Mouse (Mus musculus) gastrocnemius, adult 2 months (tissue): ENCODE results near the gene Mrpl4. TPM values are rescaled to one million over a fixed set of nuclear protein-coding genes. Genes with fewer than 3 reads are reported as not detected.
A peak's percentile ranks its signal among the peaks of the same experiment; 100 is the strongest.

Experiments used
- DNase-seq: peaks from one replicate; pipeline ENCODE4 v3.0.0; 2022
- H3K27ac ChIP-seq: fragments of 200-600 bp; 2 replicates; pipeline ENCODE4 v1.8.1; 2022; ENCODE audit warnings: mild to moderate bottlenecking
- H3K4me3 ChIP-seq: fragments of 200-600 bp; 2 replicates; pipeline ENCODE4 v1.8.1; 2022; ENCODE audit warnings: mild to moderate bottlenecking, moderate library complexity
- CTCF ChIP-seq: fragments of 200-600 bp; IDR thresholded peaks from 2 replicates; pipeline ENCODE4 v1.8.1; 2022; ENCODE audit warnings: antibody characterized with exemption, mild to moderate bottlenecking, moderate library complexity
- intact Hi-C: fragments of 180-260 bp; cut with DNase I; formaldehyde crosslinking; loops from one replicate; pipeline ENCODE4 v1.15.1; 2025
- total RNA-seq, 2 experiments: library from RNA; stranded (reverse); gene quantifications; 2 replicates each; pipeline ENCODE4 v1.2.3; 2021

Gene Mrpl4
- total RNA-seq, 2 experiments from 2014 or later: 51.8 to 70.0 TPM

DNA sequence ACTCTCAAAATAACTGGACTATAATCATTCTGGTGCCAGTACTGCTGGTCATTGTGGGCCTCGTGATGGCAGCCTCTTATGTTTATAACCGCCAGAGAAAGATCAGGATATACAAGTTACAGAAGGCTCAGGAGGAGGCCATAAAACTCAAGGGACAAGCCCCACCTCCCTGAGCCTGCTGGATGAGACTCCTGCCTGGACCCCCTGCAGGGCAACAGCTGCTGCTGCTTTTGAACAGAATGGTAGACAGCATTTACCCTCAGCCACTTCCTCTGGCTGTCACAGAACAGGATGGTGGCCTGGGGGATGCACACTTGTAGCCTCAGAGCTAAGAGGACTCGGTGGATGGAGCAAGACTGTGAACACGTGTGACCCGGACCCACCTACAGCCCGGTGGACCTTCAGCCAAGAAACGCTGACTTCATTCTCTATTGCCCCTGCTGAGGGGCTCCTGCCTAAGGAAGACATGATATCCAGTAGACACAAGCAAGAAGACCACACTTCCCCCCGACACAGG is 25.3 kb downstream of the Mrpl4 start:
- Histone ChIP-seq H3K27ac (no peak overlapping the region), H3K4me3 (no peak overlapping the region)
- TF ChIP-seq CTCF: no peak
- no peak for DNase-seq
- intact Hi-C loops: loop anchor here (2.0 kb wide), 1 partner anchor 25 kb away; the partner anchor contains the start of gene Mrpl4

DNA sequence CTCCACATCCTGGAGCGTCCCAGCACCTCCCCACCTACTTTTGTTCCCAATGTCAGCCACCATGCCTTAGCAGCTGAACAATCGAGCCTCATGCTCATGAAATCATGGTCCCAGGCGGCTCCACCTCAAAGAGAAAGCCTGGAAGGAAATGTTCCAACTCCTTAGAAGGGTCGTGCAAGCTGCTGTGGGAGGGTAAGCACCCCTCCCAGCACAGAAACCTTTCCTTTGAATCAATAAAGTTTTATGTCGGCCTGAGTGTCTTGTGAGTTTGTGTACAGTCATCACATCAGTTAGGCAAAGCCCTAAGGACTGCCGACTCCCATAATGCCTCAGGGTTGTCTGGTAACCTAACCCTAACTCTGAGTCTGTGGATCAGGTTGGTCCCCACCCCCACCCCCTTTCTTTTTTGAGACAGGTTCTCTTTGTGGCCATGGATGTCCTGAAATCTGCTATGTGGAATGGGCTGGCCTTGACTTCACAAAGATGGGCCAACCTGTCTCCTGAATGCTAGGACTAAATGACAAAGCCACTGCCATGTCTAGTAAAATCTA is 26.1 kb downstream of the Mrpl4 start:
- H3K4me3 ChIP-seq: no peak overlapping the region
- intact Hi-C loops: loop anchor here (2.0 kb wide), 1 partner anchor 26 kb away; the partner anchor contains the start of gene Mrpl4
- DNase-seq: no peak

DNA sequence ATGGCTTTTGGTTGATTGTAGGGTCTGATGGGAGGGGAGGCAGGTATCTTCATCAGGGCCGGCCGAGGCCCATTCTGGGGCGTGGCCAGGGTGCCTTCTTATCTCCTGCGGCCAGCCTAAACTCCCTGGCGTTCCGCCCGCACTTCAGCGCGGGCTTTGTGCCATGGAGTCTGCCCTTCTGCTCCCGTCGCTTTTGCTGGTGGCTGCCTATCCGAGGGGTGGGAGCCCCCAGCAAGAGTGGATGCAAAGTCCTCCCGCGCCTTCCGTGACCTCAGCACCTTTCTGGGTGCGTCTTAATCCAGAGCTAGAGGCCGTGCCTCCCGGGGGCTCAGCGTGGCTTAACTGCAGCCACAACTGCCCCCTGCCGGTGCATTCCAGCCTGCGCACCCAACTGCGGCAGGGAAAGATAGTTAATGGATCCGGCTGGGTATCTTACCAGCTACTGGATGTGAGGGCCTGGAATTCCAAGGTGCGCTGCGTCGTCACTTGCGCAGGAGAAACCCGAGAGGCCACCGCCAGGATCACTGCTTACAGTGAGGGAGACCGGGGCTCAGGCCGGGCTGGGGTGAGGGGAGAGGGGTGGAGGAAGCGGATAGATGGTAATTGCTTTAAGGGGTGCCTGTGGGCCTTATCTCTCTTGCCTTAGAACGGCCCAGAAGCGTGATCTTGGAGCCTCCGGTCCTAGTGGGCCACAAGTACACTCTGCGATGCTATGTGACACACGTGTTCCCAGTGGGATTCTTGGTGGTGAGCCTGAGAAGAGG is 26.9 kb downstream of the Mrpl4 start, which contains the start of gene Icam4:
TSS of gene Icam4 (plus strand) at position 83 of the 764 bp plus-strand sequence.
- Histone ChIP-seq H3K4me3 (peak within 1 kb of the TSS; percentile 83), H3K27ac (peak within 1 kb of the TSS; percentile 84)
- peak; percentile 89 for DNase-seq
- TF ChIP-seq CTCF: peak; percentile 94; the same call in 1 of the 2 replicates
- intact Hi-C loops: loop anchor here (2.0 to 5.0 kb wide), 3 partner anchors 27 to 129 kb away; partner anchors contain the start of genes Mrpl4 and Tyk2

More for the DNA sequence above, 26.1 kb downstream of the Mrpl4 start:
- H3K27ac ChIP-seq: no peak overlapping the region
- no peak for TF ChIP-seq CTCF

- peak; percentile 30 for DNase-seq
- no peak for TF ChIP-seq CTCF
- intact Hi-C loops: loop anchor here (2.0 to 5.0 kb wide), 2 partner anchors 102 to 129 kb away; partner anchors contain the start of gene Tyk2
- H3K4me3 ChIP-seq: peak overlapping the region; percentile 83
- peak overlapping the region; percentile 84 for H3K27ac ChIP-seq
Observed at GRCm38 (mm10) chr9:21030055-21030600, 27.6 kb downstream of the Mrpl4 start.

- H3K27ac ChIP-seq: peak overlapping the region; percentile 84
- intact Hi-C loops: loop anchor here (2.0 to 5.0 kb wide), 2 partner anchors 101 to 130 kb away; partner anchors contain the start of gene Tyk2
- peak; percentile 66 for TF ChIP-seq CTCF
Observed at GRCm38 (mm10) chr9:21030781-21031250, 28.3 kb downstream of the Mrpl4 start.

DNA sequence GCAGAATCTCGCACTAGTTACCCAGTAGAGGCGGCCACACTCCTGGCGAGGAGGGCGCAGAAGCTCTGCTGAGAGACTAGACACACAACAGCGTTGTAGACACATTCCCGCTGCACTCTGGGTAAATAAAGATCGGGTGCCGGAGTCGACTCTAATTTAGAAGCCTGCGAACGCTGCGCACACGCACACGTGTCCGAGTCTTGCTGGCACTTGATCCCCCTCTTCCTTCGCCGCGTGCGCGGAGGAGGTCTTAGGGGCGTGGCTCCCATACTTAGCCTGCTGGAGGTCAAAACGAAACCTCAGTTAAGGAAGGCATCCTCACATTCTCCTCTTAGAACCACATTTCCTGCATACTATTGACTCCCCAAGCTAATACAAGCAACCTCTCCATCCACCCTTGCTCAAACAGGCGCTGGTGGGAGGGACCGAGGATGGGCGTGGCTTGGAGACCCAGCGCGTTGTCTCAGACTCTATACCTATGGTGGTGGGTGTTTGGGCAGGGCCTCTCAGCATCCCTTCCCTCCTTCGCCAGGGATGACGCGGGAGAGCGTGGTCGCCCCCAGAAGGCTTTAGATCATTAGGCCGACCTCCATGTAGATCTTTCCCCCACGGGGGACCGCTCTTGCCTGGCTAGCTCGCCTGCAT is 28.8 kb downstream of the Mrpl4 start:
- Histone ChIP-seq H3K4me3 (peak overlapping the region; percentile 83), H3K27ac (peak overlapping the region; percentile 84)
- peak; percentile 78 for DNase-seq
- intact Hi-C loops: loop anchor here (2.0 to 5.0 kb wide), 2 partner anchors 101 to 131 kb away; partner anchors contain the start of gene Tyk2
- TF ChIP-seq CTCF: no peak

More at GRCm38 (mm10) chr9:21030781-21031250, 28.3 kb downstream of the Mrpl4 start:
- peak; percentile 90 for DNase-seq
- peak overlapping the region; percentile 83 for H3K4me3 ChIP-seq

DNA sequence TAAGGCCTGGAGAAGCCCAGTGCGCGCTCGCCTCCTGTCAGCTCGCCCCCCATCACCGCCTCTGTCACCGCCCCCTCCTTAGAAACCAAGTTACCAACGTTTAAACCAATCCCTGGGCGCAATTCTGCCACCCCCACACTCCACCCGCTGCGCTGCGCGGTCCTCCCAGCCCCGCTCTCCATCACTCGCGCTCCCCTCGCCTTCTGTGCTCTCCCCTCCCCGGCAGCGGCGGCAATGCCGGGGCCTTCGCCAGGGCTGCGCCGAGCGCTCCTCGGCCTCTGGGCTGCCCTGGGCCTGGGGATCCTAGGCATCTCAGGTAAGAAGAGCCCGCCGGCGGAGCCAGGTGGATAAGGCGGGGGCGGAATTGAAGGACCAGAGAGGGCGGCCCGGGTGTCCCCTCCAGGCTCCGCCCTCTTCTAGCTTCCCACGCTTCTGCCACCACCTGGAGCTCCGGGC is 29.4 kb downstream of the Mrpl4 start, which contains the start of gene Icam5:
TSS of gene Icam5 (plus strand) at position 178 of the 456 bp plus-strand sequence.
- peak within 1 kb of the TSS; percentile 83 for H3K4me3 ChIP-seq
- intact Hi-C loops: loop anchor here (2.0 to 5.0 kb wide), 3 partner anchors 59 to 131 kb away; partner anchors contain the start of genes Gm38431 and Tyk2
- no peak for TF ChIP-seq CTCF
- peak within 1 kb of the TSS; percentile 84 for H3K27ac ChIP-seq
- DNase-seq: peak; percentile 36

GRCm38 (mm10) chr9:21032491-21032890 is 30.0 kb downstream of the Mrpl4 start:
- no peak for TF ChIP-seq CTCF
- intact Hi-C loops: loop anchor here (2.0 to 5.0 kb wide), 2 partner anchors 58 to 100 kb away; partner anchors contain the start of genes Gm38431 and Tyk2
- peak overlapping the region; percentile 83 for H3K4me3 ChIP-seq
- no peak for DNase-seq
- no peak overlapping the region for H3K27ac ChIP-seq

- DNase-seq: peak; percentile 92
- peak overlapping the region; percentile 83 for H3K4me3 ChIP-seq
- TF ChIP-seq CTCF: no peak
- H3K27ac ChIP-seq: peak overlapping the region; percentile 29; the same call in 1 of the 2 replicates
- intact Hi-C loops: loop anchor here (2.0 to 5.0 kb wide), 2 partner anchors 58 to 99 kb away; partner anchors contain the start of genes Gm38431 and Tyk2
Observed at GRCm38 (mm10) chr9:21033136-21033535, 30.6 kb downstream of the Mrpl4 start.

- no peak for DNase-seq
- no peak for TF ChIP-seq CTCF
- Histone ChIP-seq H3K4me3 (no peak overlapping the region), H3K27ac (no peak overlapping the region)
- intact Hi-C loops: loop anchor here (5.0 kb wide), 1 partner anchor 98 kb away; the partner anchor contains the start of gene Tyk2
Observed at GRCm38 (mm10) chr9:21034481-21035085, 32.0 kb downstream of the Mrpl4 start.

GRCm38 (mm10) chr9:21035586-21035985 is 33.0 kb downstream of the Mrpl4 start:
- no peak overlapping the region for H3K4me3 ChIP-seq
- DNase-seq: no peak
- H3K27ac ChIP-seq: no peak overlapping the region
- intact Hi-C loops: no loop called here
- TF ChIP-seq CTCF: no peak
